Mouse (Mus musculus): ENCODE data around the gene Lrrc47. TPM values are rescaled to one million over a fixed set of nuclear protein-coding genes. Genes with fewer than 3 reads are reported as not detected.
A peak's percentile ranks its signal among the peaks of the same experiment; 100 is the strongest.

Gene Lrrc47
- total RNA-seq (2021), result 10 to 100 TPM; 38.4 to 41.6 TPM
- long read RNA-seq, experiment 1, transcript Lrrc47-205 (7 exons, 3,468 nt), result major isoform, 13 of 31 reads
- long read RNA-seq, experiment 1, partial matches to known transcripts, result 0 of 31 reads
- long read RNA-seq, experiment 1, other reads (novel, unspliced or antisense), result 18 of 31 reads
- long read RNA-seq, experiment 2, transcript Lrrc47-205 (7 exons, 3,468 nt), result major isoform, 5 of 16 reads
- long read RNA-seq, experiment 2, partial matches to known transcripts, result 0 of 16 reads
- long read RNA-seq, experiment 2, other reads (novel, unspliced or antisense), result 11 of 16 reads

- DNase-seq, result peak; percentile 89 to 91
These were observed at the start of gene Lrrc47 for GRCm38 (mm10) chr4:154011646-154012089. Gene Lrrc47, plus strand, starts transcription at chr4:154011731.

GRCm38 (mm10) chr4:153962631-153963030 lies 48.9 kb upstream of the Lrrc47 start:
- no peak for DNase-seq

GRCm38 (mm10) chr4:153966651-153967050 lies 44.9 kb upstream of the Lrrc47 start:
- DNase-seq, result no peak

- DNase-seq, result no peak
These were observed 44.0 kb upstream of the Lrrc47 start for GRCm38 (mm10) chr4:153967556-153967955.

GRCm38 (mm10) chr4:153968063-153968462 lies 43.5 kb upstream of the Lrrc47 start:
- no peak for DNase-seq

- peak; percentile 94 to 97 for DNase-seq
These were observed 36.9 kb upstream of the Lrrc47 start, which contains the start of the genes Dffb and Cep104 for GRCm38 (mm10) chr4:153974431-153975291. Gene Dffb, minus strand, starts transcription at chr4:153975126. Gene Cep104, plus strand, starts transcription at chr4:153975194.

GRCm38 (mm10) chr4:153975292-153975662 lies 36.3 kb upstream of the Lrrc47 start:
- DNase-seq, result no peak

GRCm38 (mm10) chr4:153975768-153976167 lies 35.8 kb upstream of the Lrrc47 start:
- no peak for DNase-seq

GRCm38 (mm10) chr4:153979243-153979642 lies 32.3 kb upstream of the Lrrc47 start:
- no peak for DNase-seq

- DNase-seq, result no peak
These were observed 31.1 kb upstream of the Lrrc47 start for GRCm38 (mm10) chr4:153980470-153980869.

- no peak for DNase-seq
These were observed 18.8 kb upstream of the Lrrc47 start for GRCm38 (mm10) chr4:153992715-153993114.

GRCm38 (mm10) chr4:153993505-153993904 lies 18.0 kb upstream of the Lrrc47 start:
- DNase-seq, result no peak

- DNase-seq, result no peak
These were observed 6.0 kb upstream of the Lrrc47 start for GRCm38 (mm10) chr4:154005488-154005887.

GRCm38 (mm10) chr4:154006264-154006663 lies 5.3 kb upstream of the Lrrc47 start:
- DNase-seq, result no peak

- DNase-seq, result no peak
These were observed 3.8 kb upstream of the Lrrc47 start for GRCm38 (mm10) chr4:154007759-154008158.

GRCm38 (mm10) chr4:154010907-154011645 lies 455 bp upstream of the Lrrc47 start:
- no peak for DNase-seq

GRCm38 (mm10) chr4:154012132-154012882 lies 776 bp downstream of the Lrrc47 start:
- DNase-seq, result peak in 1 of 2 experiments; percentile 17

GRCm38 (mm10) chr4:154015476-154015875 lies 3.9 kb downstream of the Lrrc47 start:
- peak in 1 of 2 experiments; percentile 39 for DNase-seq

- DNase-seq, result peak; percentile 37 to 64
These were observed 8.0 kb downstream of the Lrrc47 start for GRCm38 (mm10) chr4:154019571-154019970.

GRCm38 (mm10) chr4:154021432-154021831 lies 9.9 kb downstream of the Lrrc47 start:
- no peak for DNase-seq

GRCm38 (mm10) chr4:154022407-154022806 lies 10.9 kb downstream of the Lrrc47 start:
- peak; percentile 39 to 68 for DNase-seq

- DNase-seq, result no peak
These were observed 11.3 kb downstream of the Lrrc47 start for GRCm38 (mm10) chr4:154022844-154023243.

All from heart, adult 18-20 months (tissue).